Mouse (Mus musculus) thymus, postnatal 0 days (tissue): ENCODE measurements around the gene Adam1a. TPM values are rescaled to one million over a fixed set of nuclear protein-coding genes. Genes with fewer than 3 reads are reported as not detected.

Source experiments
- DNase-seq: peaks from one replicate; pipeline ENCODE4 v3.0.0-alpha.2; 2015; ENCODE audit warnings: low spot score
- polyA plus RNA-seq: library from polyadenylated mRNA; unstranded; fragments of >200 nt; fragmentation: Nextera tagmentation; extraction: Ambion mirVana; gene quantifications from 2 replicates; pipeline ENCODE4 v1.2.1, GENCODE M21; 2015

Adam1a gene
- polyA plus RNA-seq, 1 experiment from 2014 or later: 0.66 TPM

- no peak for DNase-seq
Observed at GRCm38 (mm10) chr5:121566035-121566681, 20.9 kb upstream of the Adam1a start.

- peak; percentile 95 for DNase-seq
Observed at GRCm38 (mm10) chr5:121564468-121564895, 19.2 kb upstream of the Adam1a start.

- no peak for DNase-seq
Observed at GRCm38 (mm10) chr5:121562436-121562835, 17.2 kb upstream of the Adam1a start.

DNA sequence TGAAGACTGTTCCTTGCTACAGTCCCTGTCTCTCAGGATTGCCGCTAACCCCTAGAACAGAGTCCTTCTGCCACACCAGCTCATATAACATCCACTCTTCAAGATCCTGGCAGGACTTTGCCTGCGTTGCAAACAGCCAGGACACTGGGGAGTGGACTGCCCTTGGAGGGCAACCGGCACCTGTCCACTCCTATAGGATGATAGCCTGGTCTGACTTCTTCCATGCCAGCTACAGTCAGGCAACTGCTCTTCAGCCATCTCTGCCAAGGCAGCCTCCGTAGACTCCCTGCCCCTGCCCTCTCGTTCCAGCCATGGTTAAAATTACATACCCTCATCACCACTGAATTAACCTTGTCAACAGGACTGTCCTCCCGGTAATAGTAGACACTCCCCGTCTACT is 3.9 kb upstream of the Adam1a start:
- no peak for DNase-seq

- no peak for DNase-seq
Observed at GRCm38 (mm10) chr5:121547084-121547483, 1.8 kb upstream of the Adam1a start.

- DNase-seq: peak; percentile 52
Observed at GRCm38 (mm10) chr5:121546530-121546895, 1.2 kb upstream of the Adam1a start.

DNA sequence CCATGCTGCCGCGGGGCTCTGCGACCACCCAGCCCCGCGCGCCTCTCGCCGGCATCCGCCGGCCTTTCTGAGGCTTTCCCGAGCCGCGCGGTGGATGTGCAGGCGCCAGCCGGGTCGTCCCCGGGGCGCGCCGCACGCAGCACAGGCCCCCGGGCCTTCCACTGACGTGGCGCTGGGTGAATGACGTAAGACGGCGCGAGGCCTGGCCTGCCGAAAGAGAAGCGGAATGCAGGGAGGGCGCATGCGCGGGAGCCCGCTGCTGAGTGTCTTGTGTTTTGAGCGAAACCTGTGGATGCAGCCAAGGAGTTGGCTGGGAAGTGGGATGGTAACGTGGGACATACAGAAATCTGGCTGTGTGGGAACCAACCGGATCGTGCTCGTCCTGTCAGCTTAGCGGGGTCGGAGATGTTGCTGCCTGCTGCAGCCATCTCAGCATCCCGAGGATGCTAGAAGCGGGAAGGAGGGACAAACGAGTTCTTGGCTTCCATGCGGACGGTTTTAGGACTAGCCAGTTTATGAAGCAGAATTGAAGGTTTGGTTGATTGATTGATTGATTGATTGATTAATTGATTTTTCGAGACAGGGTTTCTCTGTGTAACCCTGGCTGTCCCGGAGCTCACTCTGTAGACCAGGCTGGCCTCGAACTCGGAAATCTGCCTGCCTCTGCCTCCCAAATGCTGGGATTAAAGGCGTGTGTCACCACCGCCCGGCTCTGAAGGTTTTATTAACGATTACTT is 679 bp upstream of the Adam1a start, which contains the start of gene Mapkapk5:
Mapkapk5 (minus strand) TSS at position 113 of the 737 bp plus-strand sequence.
- DNase-seq: peak; percentile 96

DNA sequence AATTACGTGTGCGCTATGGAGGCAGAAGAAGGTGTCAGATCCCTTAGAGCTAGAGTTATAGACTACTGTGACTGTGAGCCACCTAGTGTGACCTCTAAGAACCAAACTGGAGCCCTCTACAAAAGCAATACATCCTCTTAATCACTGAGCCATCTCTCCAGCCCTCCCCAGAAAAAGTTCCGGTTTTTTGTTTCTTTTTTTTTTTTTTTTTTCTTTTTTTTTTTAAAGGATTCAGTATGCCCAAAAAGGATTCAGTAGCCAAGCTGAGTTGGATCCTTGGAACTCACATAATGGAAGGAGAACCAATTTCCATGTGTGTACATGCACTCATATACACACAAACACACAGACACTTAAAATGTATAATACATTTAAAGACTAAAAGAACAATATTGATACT is 1.9 kb downstream of the Adam1a start:
- no peak for DNase-seq

GRCm38 (mm10) chr5:121541235-121541634 is 4.0 kb downstream of the Adam1a start:
- no peak for DNase-seq

- no peak for DNase-seq
Observed at GRCm38 (mm10) chr5:121540066-121540465, 5.2 kb downstream of the Adam1a start.

DNA sequence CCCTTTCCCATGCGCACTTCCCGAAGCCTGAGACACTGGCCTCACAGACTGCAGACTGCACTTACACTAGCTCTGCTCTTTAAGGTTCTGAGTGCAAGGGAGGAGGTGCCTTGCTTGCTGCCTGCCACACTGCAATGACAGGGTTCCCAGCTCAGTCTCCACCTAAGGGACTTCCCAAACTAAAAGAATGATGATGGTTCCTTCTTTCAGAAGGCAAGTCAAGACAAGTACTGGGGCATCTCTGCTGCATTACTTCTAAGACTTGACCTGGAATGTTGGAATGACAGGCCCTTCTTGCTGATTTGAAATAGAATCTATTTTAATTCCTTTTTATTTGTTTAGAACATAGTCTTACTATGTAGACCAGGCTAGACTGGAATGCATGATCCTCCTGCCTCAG is 7.7 kb downstream of the Adam1a start:
- DNase-seq: no peak

GRCm38 (mm10) chr5:121536921-121537555 is 8.2 kb downstream of the Adam1a start:
- DNase-seq: no peak

GRCm38 (mm10) chr5:121535116-121535515 is 10.2 kb downstream of the Adam1a start:
- no peak for DNase-seq

- DNase-seq: peak; percentile 30
Observed at GRCm38 (mm10) chr5:121534521-121534920, 10.8 kb downstream of the Adam1a start.

DNA sequence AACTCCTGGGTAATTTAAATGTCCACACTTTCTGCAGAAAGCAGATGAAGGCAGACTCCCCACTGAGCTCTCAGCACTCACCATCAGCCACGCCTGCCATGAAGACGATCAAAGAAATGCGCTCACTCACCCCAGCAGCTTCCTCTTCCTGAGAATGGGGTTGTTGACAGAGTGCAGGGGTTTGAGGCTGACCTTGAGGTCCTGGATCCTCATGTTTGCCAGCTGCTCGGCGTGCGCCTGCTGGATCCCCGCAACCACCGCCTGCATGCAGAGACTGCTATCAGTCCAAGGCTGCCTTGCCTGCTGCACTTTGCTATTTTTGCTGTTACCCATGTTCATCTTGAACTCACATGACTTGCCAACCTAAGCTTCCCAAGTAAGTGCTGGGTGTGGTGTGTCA is 18.3 kb downstream of the Adam1a start:
- DNase-seq: no peak

GRCm38 (mm10) chr5:121526526-121526925 is 18.8 kb downstream of the Adam1a start:
- DNase-seq: no peak

DNA sequence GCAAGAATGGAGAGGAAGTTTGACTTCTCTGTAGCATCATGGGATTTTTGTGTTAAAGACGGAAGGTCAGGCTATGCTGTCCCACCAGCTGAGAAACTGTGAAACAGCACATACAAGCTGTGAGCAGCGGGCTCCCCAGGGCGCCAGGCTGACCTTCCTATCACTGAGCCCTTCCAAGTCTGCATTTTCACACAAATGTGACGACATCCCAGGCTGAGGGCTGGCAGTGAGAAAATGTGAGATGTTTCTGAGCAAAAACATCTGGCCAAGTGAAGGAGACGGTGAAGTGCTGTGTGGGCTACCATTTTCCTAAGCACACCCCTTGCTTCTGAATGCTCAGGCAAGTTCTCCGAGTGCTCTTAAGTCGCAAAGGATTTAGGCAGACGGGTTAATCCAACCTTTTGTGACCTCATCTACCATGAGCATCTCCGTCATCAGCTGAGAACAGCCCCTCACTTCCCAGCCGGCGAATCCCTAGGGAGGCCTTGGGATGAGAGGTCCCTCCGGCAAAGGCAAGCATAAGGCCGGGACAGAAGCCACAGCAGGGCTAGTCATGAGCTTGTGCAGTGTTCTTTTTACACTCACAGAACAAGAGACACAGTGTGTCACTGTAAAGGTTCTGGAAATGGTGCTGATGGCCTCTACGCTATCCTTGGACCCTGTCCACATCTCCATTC is 19.4 kb downstream of the Adam1a start:
- no peak for DNase-seq

GRCm38 (mm10) chr5:121519758-121520157 is 25.5 kb downstream of the Adam1a start:
- DNase-seq: peak; percentile 10

DNA sequence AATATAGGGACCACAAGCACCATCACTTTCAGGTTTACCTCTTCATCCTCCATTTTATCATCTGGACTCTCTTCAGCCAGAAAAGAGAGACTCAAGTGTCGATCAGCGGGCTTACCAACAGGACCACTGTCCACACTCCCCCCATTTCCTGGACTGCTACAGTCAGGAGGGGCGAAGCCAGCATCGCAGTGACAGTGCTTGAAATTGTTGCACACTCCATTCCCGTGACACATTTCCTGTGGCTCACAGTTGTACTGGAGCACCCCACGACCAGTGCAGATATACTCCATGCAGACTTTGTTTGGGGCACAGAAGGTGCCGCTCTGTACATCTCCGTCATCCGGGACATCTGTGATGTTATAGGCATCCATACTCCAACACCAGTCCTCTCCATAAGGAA is 26.3 kb downstream of the Adam1a start:
- DNase-seq: no peak

DNA sequence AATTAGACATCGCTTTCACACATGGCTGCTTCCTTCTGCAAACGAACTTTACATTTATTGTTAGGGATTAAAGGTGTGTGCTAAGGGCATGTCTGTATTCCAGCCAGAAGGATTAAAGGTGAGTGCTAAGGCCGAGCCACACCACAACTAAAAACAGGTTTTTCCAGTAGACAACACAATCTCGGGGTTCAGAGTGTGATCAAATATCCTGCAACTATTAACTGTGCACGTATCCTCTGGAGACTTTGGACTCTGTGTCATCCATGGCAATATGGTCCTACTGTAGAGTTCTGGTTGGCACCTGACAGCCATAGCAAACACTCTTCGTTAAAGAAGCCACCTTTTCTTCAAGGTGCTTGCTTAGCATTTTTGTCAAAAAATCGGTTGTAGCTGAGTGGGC is 35.3 kb downstream of the Adam1a start:
- no peak for DNase-seq

- no peak for DNase-seq
Observed at GRCm38 (mm10) chr5:121506846-121507245, 38.4 kb downstream of the Adam1a start.

DNA sequence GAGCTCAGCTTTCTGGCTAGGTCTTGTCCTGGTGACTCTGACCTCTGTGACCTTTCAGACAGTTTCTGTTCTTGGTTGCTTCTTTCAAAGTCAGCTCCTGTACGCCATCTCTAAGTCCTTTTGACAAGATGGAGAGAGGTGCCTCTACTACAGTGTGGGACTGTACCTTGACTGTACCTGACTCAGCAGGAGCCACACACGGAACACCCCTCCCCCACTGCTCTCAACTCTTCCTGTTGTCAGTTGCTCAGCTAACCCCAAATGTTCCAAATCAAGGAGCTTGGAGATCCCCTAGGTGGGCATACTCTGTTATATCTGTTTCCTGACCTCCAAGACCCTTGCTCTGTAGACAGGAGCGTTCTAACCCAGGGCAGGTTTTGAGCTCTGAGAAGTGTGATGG is 42.1 kb downstream of the Adam1a start, which contains the start of gene Adam1b:
Adam1b (minus strand) TSS at position 205 of the 400 bp plus-strand sequence.
- DNase-seq: no peak
